Mouse (Mus musculus) gastrocnemius, postnatal 14 days (tissue): ENCODE results near the gene Morn4. TPM values are rescaled to one million over a fixed set of nuclear protein-coding genes. Genes with fewer than 3 reads are reported as not detected.

ENCODE experiments used
- DNase-seq: peaks from one replicate; pipeline ENCODE4 v3.0.0; 2021; ENCODE audit warnings: mixed read lengths
- intact Hi-C: fragments of 180-260 bp; cut with DNase I; formaldehyde crosslinking; loops from one replicate; pipeline ENCODE4 v1.15.1; 2025; ENCODE audit warnings: low total_unique reads
- long read RNA-seq, 2 experiments: library from polyadenylated mRNA; stranded (forward); transcript quantifications; one replicate each; pipeline ENCODE4 v2.0.0; 2021
- total RNA-seq, 2 experiments: library from RNA; stranded (reverse); gene quantifications; 2 replicates each; pipeline ENCODE4 v1.2.3; 2021

Gene Morn4
- total RNA-seq = 1 to 10 TPM; 1.7 to 1.9 TPM
- long read RNA-seq, experiment 1, partial matches to known transcripts = 0 of 2 reads
- long read RNA-seq, experiment 1, other reads (novel, unspliced or antisense) = 2 of 2 reads
- long read RNA-seq, experiment 2, partial matches to known transcripts = 0 of 4 reads
- long read RNA-seq, experiment 2, other reads (novel, unspliced or antisense) = 2 of 4 reads

DNA sequence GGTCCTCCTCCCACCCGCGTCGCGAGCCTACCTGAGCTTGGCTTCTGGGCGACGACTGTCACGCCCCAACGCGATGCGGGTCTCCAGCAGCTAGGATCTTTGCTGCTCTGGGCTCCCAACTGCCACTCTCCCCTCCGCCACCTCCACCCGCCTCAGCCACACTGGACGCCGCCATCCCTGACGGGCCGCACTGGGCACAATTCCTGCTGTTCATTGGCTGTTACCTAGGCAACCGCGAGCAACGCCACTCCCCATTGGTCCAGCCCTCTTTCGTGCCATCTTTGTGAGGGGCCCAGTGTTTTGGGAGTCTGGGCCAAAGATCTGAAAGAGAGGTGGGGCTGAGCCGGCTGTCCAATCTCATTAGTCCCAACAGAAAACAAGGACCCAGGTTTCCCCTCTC, at the start of gene Morn4:
Gene Morn4, minus strand, starts transcription at position 192 of the 400 bp plus-strand sequence.
- DNase-seq = peak; percentile 70
- intact Hi-C loops = no loop called here

- intact Hi-C loops = no loop called here
Measured at GRCm38 (mm10) chr19:42135070-42135469, 48.9 kb upstream of the Morn4 start.

GRCm38 (mm10) chr19:42131101-42131500, 44.9 kb upstream of the Morn4 start:
- no peak for DNase-seq
- intact Hi-C loops = no loop called here

More at GRCm38 (mm10) chr19:42135070-42135469, 48.9 kb upstream of the Morn4 start:
- DNase-seq = no peak

- DNase-seq = no peak
- intact Hi-C loops = no loop called here
Measured at GRCm38 (mm10) chr19:42130294-42130606, 44.1 kb upstream of the Morn4 start.

DNA sequence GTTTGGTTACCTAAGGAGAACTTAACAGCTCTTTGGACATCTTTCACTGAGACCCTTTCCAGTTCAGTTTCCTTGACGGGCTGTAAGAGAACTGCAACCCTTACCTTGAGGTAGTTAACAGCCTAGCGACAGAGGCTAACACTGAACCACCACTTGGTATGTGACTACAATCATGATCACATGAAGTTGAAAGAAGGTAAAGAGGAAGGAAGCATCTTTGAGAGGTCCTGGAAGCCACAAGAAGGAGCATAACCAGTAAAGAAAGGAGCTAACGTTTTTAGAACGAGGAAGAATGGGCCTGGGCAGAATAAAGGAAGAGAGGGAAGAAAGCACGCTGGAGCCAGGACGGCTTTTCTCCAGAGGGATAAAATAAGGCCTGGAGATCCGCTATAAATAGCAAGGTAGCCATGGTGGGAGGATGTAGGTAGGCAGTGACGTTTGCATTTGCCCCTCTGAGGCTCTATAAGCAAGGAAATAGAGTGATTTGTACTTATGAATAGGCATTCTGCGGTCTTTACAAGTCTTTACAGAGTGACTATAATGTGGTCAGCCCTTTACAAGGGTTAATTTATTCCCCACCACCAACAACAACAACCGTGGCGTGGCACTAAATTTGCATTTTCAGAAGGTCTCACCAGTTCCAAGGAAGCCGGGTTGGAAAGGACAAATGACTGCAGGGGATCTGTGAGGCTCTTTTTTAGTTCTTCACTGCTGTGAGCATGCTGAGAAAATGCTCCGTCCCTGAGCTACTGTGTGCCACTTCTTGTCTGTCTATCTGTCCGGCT, 43.5 kb upstream of the Morn4 start:
- intact Hi-C loops = no loop called here

DNA sequence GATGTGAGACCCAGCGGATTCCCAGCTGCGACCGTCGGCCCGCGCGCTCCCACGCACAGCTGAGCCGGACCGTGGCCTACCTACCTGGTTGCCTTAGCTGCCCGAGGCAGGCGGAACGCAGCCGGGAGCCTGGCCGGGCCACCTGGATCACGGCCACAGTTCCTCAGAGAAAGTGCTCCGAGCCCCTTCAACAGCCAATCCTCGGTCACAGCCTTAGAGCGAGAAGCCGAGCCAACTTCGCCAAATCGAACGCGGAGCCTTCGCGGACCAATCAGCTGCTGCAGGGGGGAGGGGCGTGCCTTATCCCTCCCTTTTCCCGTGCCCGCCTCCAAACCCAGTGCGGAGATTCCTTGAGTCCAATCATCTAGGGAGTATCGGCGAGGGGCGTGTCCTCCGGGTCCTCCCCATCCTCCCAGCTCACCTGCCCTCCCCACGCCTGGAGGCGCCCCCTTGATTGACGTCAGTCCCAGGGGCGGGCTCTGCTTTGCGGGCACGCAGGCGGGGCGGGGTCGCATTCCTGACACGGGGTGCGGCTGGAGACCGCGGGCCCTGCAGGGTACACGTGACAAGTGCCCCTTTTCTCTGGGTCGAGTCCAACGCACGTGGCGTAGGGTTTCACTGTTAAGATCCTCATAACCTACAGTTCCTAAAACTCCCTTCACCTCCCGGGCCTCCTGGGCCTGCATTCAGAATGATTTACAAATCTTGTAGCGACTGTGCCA, 42.8 kb upstream of the Morn4 start, which contains the start of gene Avpi1:
Gene Avpi1, minus strand, starts transcription at position 273 of the 722 bp plus-strand sequence.
- intact Hi-C loops = no loop called here
- peak; percentile 96 for DNase-seq

More for the DNA sequence above, 43.5 kb upstream of the Morn4 start:
- no peak for DNase-seq

DNA sequence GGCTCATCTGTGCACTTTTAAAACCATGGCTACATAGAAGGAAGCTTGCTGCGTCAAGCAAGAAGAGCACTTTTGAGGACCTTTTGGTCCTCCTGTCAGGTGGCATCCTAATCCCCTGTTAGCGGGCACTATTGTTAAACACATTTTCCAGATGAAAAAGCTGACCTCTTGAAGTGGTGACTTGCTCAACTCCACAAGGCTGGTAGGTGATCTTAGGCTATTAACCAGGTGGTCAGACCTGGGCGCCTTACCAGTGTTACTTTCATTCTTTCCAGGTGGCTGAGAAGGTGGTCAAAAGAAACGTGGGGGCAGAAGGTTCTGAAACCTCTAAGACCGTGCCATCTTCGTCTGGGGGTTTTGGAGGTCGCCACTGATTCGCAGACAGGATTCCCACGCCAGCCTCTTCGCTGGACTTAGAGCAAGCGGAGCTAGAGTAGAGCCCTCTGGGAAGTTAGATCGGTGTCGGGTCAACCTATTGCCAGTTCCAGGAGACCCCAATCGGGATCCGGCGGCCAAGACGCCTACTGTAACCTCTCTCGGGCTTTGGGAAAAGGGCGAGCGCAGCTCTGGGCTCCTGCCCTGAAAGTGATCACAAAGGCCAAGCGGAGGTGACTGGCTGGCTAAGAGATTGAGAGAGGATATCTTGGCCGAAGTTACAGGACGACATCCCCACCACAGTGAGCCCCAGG, 42.0 kb upstream of the Morn4 start:
- intact Hi-C loops = no loop called here
- DNase-seq = no peak

GRCm38 (mm10) chr19:42127024-42127423, 40.9 kb upstream of the Morn4 start:
- intact Hi-C loops = no loop called here
- no peak for DNase-seq

DNA sequence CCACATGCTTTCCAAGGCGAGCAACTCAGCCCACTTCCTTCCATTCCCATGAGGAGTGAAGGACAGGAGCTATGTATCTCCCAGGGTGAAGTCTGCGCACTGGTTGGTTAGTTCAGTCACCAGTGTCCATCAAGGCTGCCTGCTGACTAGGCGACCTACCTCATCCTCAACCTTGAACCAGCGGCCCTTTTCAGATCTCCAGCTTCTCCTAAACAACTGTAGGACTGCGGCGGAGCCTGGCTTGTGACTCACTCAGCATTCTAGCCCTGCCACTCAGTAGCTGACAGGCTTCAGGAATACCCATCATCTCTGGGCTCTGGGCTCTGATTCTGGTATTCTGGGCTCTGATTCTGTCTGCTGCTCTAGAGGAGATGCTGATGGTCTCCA, 40.1 kb upstream of the Morn4 start:
- intact Hi-C loops = no loop called here
- DNase-seq = no peak

DNA sequence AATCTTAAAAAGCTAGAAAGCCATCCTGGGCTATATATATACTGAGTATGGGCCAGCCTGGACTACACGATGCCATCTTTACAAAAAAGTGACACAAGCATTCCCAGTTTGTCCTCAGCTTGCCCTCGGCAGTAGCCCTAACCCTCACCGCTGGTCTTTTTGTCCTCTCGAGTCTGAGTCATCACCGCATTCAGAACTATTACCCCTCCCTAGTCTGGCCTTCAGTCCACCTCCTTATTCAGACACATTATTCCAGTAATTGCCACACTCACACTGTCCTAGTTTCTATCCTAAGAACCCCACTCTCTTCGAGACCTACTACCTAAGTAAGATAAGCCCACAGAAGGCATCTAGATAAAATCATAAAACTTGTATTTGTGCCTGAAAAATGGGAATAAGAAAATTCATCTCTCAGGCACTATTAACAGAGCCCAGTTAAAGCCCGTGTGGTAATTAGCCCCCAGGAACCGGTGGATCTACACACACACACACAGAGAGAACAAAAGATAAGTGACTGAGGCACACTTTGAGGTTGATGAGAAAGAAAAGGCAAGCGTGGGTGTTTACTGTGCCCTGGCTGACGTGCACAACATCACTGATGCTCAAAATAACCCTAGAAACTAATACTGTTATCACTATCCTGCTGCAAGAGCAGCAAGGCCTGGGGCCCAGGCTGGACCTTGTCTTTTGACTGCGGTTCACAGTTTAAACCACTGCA, 39.5 kb upstream of the Morn4 start:
- no peak for DNase-seq

GRCm38 (mm10) chr19:42124684-42125083, 38.5 kb upstream of the Morn4 start:
- no peak for DNase-seq
- intact Hi-C loops = no loop called here

More for the DNA sequence above, 39.5 kb upstream of the Morn4 start:
- intact Hi-C loops = no loop called here

- DNase-seq = no peak
- intact Hi-C loops = no loop called here
Measured at GRCm38 (mm10) chr19:42120451-42120850, 34.3 kb upstream of the Morn4 start.

DNA sequence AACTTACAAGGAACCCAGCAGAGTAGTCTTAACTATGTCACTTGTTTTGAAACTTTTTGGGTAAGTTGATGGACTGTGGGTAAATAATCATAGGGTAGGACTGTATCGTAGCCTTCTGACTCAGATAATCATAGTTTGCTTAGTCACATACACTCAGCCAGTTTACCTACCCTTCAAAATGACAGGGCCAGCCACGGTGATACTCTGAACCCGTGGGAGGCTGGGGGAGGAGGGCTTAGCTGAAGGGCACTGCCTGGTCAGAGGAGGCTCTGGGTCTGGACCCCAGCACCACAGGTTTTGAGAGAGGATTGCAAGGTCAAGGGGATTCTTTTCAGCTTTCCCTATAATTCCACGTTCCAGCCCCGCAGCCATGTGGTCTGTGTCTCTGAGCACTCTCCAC, 32.4 kb upstream of the Morn4 start:
- no peak for DNase-seq
- intact Hi-C loops = no loop called here

- intact Hi-C loops = no loop called here
- no peak for DNase-seq
Measured at GRCm38 (mm10) chr19:42118142-42118541, 32.0 kb upstream of the Morn4 start.

DNA sequence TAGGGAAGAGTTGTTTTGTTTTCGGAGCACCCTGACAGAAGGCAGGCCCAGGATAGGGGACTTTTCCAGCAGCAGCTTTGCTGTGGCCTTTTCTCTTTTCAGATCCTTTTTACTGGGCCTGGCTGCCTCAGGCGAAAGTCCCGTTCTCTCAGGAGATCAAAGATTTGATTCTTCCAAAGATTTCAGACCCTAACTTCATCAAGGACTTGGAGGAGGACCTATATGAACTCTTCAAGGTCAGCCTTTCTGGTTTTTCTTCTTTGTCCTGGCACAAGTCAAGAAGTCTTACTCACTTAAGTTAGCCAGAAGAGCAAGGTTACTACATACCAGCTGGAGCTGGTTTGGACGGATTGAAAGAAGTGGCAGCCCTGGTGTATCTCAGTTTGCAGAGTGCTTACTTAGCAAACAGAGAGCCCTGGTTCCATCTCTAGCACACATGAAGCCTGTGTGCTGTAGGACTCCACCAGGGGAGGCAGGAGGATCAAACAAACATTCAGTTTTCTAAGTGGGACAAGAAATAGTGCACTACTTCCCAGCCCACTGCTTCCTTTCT, 29.7 kb upstream of the Morn4 start:
- DNase-seq = no peak
- intact Hi-C loops = no loop called here

- DNase-seq = no peak
- intact Hi-C loops = no loop called here
Measured at GRCm38 (mm10) chr19:42104681-42105080, 18.5 kb upstream of the Morn4 start.

- intact Hi-C loops = loop anchor here (10.0 kb wide), 1 partner anchor 55 kb away; no protein-coding TSS in a partner anchor
- no peak for DNase-seq
Measured at GRCm38 (mm10) chr19:42099406-42099805, 13.2 kb upstream of the Morn4 start.

DNA sequence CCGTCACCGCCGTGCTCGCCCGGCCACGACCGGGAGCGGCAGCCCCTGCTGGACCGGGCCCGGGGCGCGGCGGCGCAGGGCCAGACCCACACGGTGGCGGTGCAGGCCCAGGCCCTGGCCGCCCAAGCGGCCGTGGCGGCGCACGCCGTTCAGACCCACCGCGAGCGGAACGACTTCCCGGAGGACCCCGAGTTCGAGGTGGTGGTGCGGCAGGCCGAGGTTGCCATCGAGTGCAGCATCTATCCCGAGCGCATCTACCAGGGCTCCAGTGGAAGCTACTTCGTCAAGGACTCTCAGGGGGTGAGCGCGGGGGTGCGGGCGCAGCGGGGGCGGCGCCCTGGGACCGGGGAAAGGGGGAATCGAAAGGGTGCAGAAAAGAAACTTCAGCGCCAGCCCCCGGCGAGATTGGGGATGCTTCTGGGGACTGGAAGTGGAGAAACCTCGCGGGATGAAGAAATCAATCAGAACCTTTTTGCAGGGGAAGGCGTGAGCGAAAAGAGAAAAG, 4.5 kb upstream of the Morn4 start:
- peak; percentile 45 for DNase-seq
- intact Hi-C loops = loop anchor here (10.0 kb wide), 1 partner anchor 64 kb away; no protein-coding TSS in a partner anchor
